Mouse (Mus musculus): ENCODE data around the gene Igfbp4. TPM values are rescaled to one million over a fixed set of nuclear protein-coding genes. Genes with fewer than 3 reads are reported as not detected.

The Igfbp4 gene
- total and polyA plus RNA-seq, 3 experiments = 0.16 to 0.21 TPM; not detected in 1

DNA sequence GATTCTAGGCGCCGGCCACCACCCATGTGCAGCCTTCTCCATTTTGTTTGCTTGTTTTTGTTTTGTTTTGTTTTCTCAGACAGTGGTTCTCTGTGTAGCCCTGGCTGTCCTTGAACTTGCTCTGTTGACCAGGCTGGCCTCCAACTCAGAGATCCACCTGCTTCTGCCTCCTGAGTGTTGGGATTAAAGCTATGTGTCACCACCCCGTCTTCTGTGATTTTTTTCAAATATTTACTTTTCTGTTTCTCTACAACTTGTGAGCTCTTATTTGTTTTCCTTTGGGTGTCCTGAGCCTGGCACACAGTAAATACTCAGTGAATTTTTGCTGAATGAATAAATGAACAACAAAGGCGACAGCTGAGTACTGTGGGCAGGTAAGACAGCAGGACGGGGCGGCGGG lies 21.6 kb downstream of the Igfbp4 start:
- Histone ChIP-seq H3K4me3 (replicated peaks in 1 of 3; ENCODE audit: low read depth in 2 of 3, low read length in 2 of 3, poor library complexity in 1 of 3) (no peak overlapping the region), H3K27ac (ENCODE audit: insufficient read depth, low read depth) (no peak overlapping the region), H3K79me2 (replicated peaks; ENCODE audit: control insufficient read depth, extremely low read depth, insufficient read depth, poor library complexity, severe bottlenecking) (no peaks in the 10 kb centered on the region), H3K4me1 (ENCODE audit: control insufficient read depth in 1 of 2, insufficient read depth in 2 of 2) (peaks cover 3 to 13% of the 10 kb centered on the region in 2 experiments; a peak in 2 of 4 replicates), H3K4me2 (ENCODE audit: insufficient read depth, low read depth, poor library complexity, severe bottlenecking) (no peak overlapping the region), H3K9ac (ENCODE audit: insufficient read depth, low read depth) (no peak overlapping the region), H3K36me3 (replicated peaks in 1 of 2; ENCODE audit: control insufficient read depth in 1 of 2, insufficient read depth in 1 of 2, low read length in 1 of 2) (no peaks in the 10 kb centered on the region), H3K9me3 (replicated peaks; ENCODE audit: low read length) (peaks cover 9% of the 10 kb centered on the region), H3K27me3 (replicated peaks) (peaks cover 35% of the 10 kb centered on the region)
- in situ Hi-C loops (cut with MboI; ENCODE audit: low pct_ligation_motif_present, low pct_unique_long_range_greater_than_20kb, low sequenced_read_pairs) = no loop called here
- dilution Hi-C loops (cut with MboI; ENCODE audit: extremely low pct_ligation_motif_present, extremely low pct_unique_long_range_greater_than_20kb, low sequenced_read_pairs) = no loop called here
- TF ChIP-seq ELF1 (IDR thresholded peaks at IDR 0.05; ENCODE audit: low read depth, low read length) = no peak
- TF ChIP-seq MXI1 (IDR thresholded peaks at IDR 0.05; ENCODE audit: low read depth, low read length) = no peak
- TF ChIP-seq ZKSCAN1 (IDR thresholded peaks at IDR 0.05; ENCODE audit: borderline replicate concordance, low read depth, low read length) = no peak
- no peak for TF ChIP-seq GABPA (IDR thresholded peaks at IDR 0.05; ENCODE audit: insufficient replicate concordance, low read depth, low read length)
- no peak for TF ChIP-seq SMC3 (IDR thresholded peaks at IDR 0.05; ENCODE audit: low read depth, low read length)
- no peak for TF ChIP-seq USF2 (conservative IDR thresholded peaks at IDR 0.05; ENCODE audit: low read depth, low read length)
- TF ChIP-seq KAT2A (IDR thresholded peaks at IDR 0.05; ENCODE audit: insufficient replicate concordance, low read length) = no peak
- DNase-seq (ENCODE audit: extremely low read depth) = no peak

- no peak for TF ChIP-seq ZKSCAN1 (IDR thresholded peaks at IDR 0.05; ENCODE audit: borderline replicate concordance, low read depth, low read length)
- no peak for TF ChIP-seq NRF1 (IDR thresholded peaks at IDR 0.05; ENCODE audit: low read depth, low read length)
- TF ChIP-seq HCFC1 (IDR thresholded peaks at IDR 0.05; ENCODE audit: low read depth, low read length) = no peak
- no peak for TF ChIP-seq BHLHE40 (IDR thresholded peaks at IDR 0.05; ENCODE audit: low read depth, low read length)
- TF ChIP-seq POLR2A (IDR thresholded peaks at IDR 0.05; ENCODE audit: low read depth, low read length) = no peak
- TF ChIP-seq PAX5 (IDR thresholded peaks at IDR 0.05; ENCODE audit: low read length) = no peak
- H3K36me3 ChIP-seq (replicated peaks in 1 of 2; ENCODE audit: control insufficient read depth in 1 of 2, insufficient read depth in 1 of 2, low read length in 1 of 2) = no peaks in the 10 kb centered on the region
- dilution Hi-C loops (cut with MboI; ENCODE audit: extremely low pct_ligation_motif_present, extremely low pct_unique_long_range_greater_than_20kb, low sequenced_read_pairs) (no loop called here), in situ Hi-C loops (cut with MboI; ENCODE audit: low pct_ligation_motif_present, low pct_unique_long_range_greater_than_20kb, low sequenced_read_pairs) (no loop called here)
- peaks cover 9% of the 10 kb centered on the region for H3K9me3 ChIP-seq (replicated peaks; ENCODE audit: low read length)
- H3K4me3 ChIP-seq (replicated peaks in 1 of 3; ENCODE audit: low read depth in 2 of 3, low read length in 2 of 3, poor library complexity in 1 of 3) = no peak overlapping the region
- no peak for DNase-seq (ENCODE audit: extremely low read depth)
- H3K27ac ChIP-seq (ENCODE audit: insufficient read depth, low read depth) = no peak overlapping the region
- H3K79me2 ChIP-seq (replicated peaks; ENCODE audit: control insufficient read depth, extremely low read depth, insufficient read depth, poor library complexity, severe bottlenecking) = no peaks in the 10 kb centered on the region
- H3K9ac ChIP-seq (ENCODE audit: insufficient read depth, low read depth) = no peak overlapping the region
- peaks cover 6 to 19% of the 10 kb centered on the region in 2 experiments; a peak in 3 of 4 replicates for H3K4me1 ChIP-seq (ENCODE audit: control insufficient read depth in 1 of 2, insufficient read depth in 2 of 2)
- peaks cover 31% of the 10 kb centered on the region for H3K27me3 ChIP-seq (replicated peaks)
- H3K4me2 ChIP-seq (ENCODE audit: insufficient read depth, low read depth, poor library complexity, severe bottlenecking) = no peak overlapping the region
Observed at GRCm38 (mm10) chr11:99063406-99064131, 22.5 kb downstream of the Igfbp4 start.

DNA sequence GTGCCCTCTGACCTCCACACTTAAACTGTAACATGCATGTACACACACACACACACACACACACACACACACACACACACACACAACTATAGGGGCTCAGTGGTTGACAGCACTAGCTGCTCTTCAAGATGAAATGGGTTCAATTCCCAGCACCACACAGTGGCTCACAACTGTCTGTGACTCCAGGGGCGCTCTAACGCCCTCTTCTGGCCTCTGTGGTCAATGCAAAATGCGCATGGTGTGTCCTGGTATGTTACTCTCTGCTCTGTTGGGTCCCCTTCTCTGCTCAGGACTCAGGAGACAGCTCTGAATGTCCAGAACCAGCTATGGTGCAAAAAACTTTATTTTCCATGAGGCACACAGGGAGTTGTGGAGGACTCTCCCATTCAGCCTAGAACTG lies 24.3 kb downstream of the Igfbp4 start:
- peaks cover 6 to 19% of the 10 kb centered on the region in 2 experiments; a peak in 3 of 4 replicates for H3K4me1 ChIP-seq (ENCODE audit: control insufficient read depth in 1 of 2, insufficient read depth in 2 of 2)
- peaks cover 14% of the 10 kb centered on the region for H3K27me3 ChIP-seq (replicated peaks)
- peak in 1 of 2 experiments; percentile 25; a peak in 1 of 4 replicates for TF ChIP-seq CTCF (conservative IDR thresholded peaks at IDR 0.05 in 1 of 2, IDR thresholded peaks at IDR 0.05 in 1 of 2; ENCODE audit: low read depth in 2 of 2, low read length in 2 of 2)
- no peak for TF ChIP-seq GABPA (IDR thresholded peaks at IDR 0.05; ENCODE audit: insufficient replicate concordance, low read depth, low read length)
- H3K79me2 ChIP-seq (replicated peaks; ENCODE audit: control insufficient read depth, extremely low read depth, insufficient read depth, poor library complexity, severe bottlenecking) = no peaks in the 10 kb centered on the region
- H3K4me2 ChIP-seq (ENCODE audit: insufficient read depth, low read depth, poor library complexity, severe bottlenecking) = no peak overlapping the region
- no peak overlapping the region for H3K9ac ChIP-seq (ENCODE audit: insufficient read depth, low read depth)
- no peak overlapping the region for H3K4me3 ChIP-seq (replicated peaks in 1 of 3; ENCODE audit: low read depth in 2 of 3, low read length in 2 of 3, poor library complexity in 1 of 3)
- in situ Hi-C loops (cut with MboI; ENCODE audit: low pct_ligation_motif_present, low pct_unique_long_range_greater_than_20kb, low sequenced_read_pairs) (loop anchor here (5.0 kb wide), 1 partner anchor 37 kb away; no protein-coding TSS in a partner anchor), dilution Hi-C loops (cut with MboI; ENCODE audit: extremely low pct_ligation_motif_present, extremely low pct_unique_long_range_greater_than_20kb, low sequenced_read_pairs) (no loop called here)
- peak; percentile 14 for DNase-seq (ENCODE audit: extremely low read depth)
- H3K36me3 ChIP-seq (replicated peaks in 1 of 2; ENCODE audit: control insufficient read depth in 1 of 2, insufficient read depth in 1 of 2, low read length in 1 of 2) = no peaks in the 10 kb centered on the region
- no peak overlapping the region for H3K27ac ChIP-seq (ENCODE audit: insufficient read depth, low read depth)
- H3K9me3 ChIP-seq (replicated peaks; ENCODE audit: low read length) = no peaks in the 10 kb centered on the region

Data from CH12.LX (cell line).